Mouse (Mus musculus) large intestine, adult 2 months (tissue): ENCODE measurements around the gene Slc9a9. TPM values are rescaled to one million over a fixed set of nuclear protein-coding genes. Genes with fewer than 3 reads are reported as not detected.

ENCODE experiments used
- DNase-seq: peaks from one replicate; pipeline ENCODE4 v3.0.0-alpha.2; 2012; ENCODE audit warnings: low read depth, low spot score
- WGBS: fragments of 180-500 bp; shearing (Covaris S2); methylation state at CpG from one replicate; pipeline ENCODE4 v1.1.7; 2018; 5-methylcytosine and 5-hydroxymethylcytosine counted together
- polyA plus RNA-seq: library from polyadenylated mRNA; depleted of rRNA; stranded (reverse); fragments of >200 nt; gene quantifications from 2 replicates; pipeline ENCODE4 v1.2.3, GENCODE M21; 2012

Slc9a9 gene
- polyA plus RNA-seq, 1 experiment: 1.5 TPM

DNA sequence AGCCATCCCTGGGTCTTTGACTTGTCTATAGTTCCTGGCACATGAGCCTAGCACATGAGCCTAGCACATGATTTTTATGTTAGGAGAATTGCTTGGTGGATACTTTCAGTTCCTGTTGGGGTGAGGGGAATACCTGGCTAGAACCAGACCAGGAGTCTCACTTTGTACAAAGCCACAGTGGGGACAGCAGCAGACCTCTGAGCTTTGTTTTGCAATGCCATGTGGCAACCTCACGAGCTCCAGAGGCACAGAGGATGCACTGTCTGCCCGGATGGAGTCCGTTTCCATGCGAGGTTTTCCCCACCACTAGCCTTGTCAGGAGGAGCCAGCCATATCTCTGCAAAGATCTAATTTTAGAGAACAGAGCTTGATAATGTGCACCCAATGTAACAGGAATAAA lies 510.9 kb downstream of the Slc9a9 start:
- no peak for DNase-seq

DNA sequence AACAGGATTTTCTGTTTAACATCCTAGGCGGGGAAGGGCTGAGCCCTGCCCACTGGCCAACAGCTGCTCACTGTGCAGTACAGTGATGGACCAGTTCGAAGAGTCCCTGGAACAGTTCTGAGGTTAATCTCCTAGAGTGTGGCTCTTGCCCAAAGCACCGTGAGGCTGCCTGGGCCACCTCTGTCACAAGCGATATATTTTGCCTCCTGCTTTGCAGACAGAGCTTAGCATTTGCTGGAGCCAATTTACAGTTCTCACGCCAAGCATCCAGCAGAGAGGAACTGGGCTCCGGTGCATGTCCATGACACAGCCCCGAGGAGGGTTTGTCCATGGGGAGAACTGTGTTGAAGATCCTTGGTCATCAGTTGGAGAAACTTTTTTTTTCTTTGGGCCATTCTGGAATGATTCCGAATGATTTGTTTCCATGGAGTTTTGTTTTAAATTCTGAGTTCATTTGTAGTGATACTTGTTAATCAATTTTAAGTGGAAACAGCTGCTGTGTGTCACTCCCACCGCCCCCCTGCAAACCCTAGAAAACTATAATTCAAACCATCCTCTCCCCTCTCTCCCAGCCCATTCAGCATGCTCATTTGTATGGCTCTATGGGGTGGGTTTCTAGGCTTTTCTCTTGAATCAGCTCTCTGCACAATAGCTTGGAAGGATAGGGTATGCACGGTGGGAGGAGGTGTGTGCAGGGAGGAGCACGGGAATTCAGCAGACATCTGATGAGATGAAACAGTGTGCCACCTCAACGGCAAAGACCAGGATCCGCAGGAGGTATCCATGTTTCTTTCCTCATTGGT lies 511.7 kb downstream of the Slc9a9 start:
- no peak for DNase-seq
- 75% methylated on average over 13 of the region's 13 CpGs for WGBS

More for the DNA sequence above, 510.9 kb downstream of the Slc9a9 start:
- WGBS: 69% methylated on average over 4 of the region's 4 CpGs

DNA sequence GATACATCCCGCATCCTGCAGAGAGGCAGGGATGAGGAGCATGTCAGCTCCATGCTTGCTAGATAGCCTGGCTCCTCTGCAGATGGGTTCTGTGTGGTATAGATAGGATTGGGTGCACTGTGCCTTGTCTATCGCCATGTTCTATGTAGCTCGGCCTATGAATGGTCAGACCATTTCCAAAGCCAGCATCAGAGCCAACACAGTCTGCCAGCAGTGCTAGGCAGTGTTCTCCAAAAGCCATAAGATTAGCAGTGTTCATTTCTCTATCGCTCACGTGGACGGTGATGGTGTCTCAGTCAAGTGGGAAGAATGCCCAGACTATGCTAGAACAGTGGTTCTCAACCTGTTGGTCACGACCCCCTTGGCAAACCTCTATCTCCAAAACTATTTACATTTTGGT lies 512.6 kb downstream of the Slc9a9 start:
- 87% methylated on average over 7 of the region's 7 CpGs for WGBS
- DNase-seq: no peak

DNA sequence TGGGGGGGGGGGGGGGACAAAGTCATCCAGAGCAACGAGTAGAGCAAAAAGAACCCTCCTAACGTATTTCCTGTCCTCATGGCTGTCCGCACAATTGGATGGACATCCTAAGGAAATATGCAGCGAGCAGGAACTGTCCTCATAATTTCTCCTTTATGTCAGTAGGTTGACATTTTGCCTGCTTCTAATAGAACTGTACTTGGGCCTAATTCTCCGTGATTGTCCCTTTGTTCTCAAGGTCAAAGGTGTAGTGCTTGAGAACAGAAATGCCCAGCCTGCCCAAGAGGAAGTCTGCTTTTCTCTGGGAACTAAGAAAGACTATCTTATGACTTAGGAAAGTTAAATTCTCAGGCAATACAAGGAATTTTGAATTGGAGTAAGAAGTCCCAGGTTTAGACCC lies 514.7 kb downstream of the Slc9a9 start:
- WGBS: 68% methylated on average over 5 of the region's 5 CpGs
- DNase-seq: no peak

DNA sequence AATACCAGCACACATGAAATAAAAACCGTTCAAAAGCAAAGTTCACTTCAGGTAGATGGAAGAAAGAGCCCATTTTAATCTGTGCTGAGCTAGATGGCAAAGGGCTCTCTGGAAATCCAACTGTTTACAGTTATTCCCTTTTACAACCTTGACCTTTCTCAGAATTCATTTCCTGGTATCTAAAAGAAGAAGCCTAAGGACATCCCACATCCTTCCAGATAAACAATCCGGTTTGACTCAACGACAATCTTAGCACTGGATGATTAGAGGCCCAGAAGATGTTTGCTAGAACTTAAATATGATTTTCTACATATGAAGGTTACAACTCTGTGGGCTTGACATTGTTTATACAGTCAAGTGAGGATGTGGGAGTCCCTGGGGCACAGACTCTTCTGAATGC lies 516.1 kb downstream of the Slc9a9 start:
- WGBS: 44% methylated on average over 3 of the region's 3 CpGs

DNA sequence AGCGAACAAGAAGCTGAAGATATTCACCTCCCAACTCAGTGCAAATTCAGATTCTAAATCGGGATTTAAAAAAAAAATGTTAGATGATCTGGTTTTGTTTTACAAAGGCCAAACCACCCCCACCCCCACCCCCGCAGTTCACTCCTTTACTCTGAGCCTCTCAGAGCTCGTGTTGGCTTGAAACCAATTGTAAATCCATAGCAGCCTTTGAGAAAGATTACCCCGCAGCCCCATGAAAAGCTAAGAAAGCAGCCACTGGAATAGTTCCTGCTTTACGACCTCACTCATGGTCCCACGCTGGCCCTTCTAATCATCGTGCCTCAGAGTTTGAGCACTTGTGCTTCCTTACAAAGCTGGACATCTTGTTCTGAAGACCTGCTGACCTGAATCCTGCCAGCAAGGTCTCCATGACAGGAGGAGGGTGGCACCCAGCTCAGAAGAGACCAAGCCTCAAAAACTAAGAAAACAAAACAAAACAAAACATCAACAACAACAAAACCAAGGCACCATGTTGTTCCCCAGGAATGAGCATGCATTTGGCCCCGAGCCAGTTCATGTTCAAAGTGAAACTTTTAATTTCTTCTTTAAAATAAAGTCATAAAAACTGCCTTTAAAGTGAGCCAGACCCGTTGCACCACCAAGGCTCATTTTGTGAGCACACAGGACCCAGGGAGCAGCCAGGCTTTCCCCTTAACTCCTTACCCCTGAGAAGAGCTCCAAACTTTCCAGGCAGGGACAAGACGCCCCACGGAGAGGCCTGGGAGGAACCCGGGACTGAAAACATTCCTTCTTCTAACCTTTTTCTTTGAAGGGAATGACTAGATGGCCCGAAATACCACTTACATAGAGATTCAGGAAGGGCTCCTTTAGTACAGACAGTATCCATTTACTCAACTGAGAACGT lies 516.9 kb downstream of the Slc9a9 start:
- no peak for DNase-seq
- WGBS: 50% methylated on average over 15 of the region's 15 CpGs

More for the DNA sequence above, 516.1 kb downstream of the Slc9a9 start:
- no peak for DNase-seq

DNA sequence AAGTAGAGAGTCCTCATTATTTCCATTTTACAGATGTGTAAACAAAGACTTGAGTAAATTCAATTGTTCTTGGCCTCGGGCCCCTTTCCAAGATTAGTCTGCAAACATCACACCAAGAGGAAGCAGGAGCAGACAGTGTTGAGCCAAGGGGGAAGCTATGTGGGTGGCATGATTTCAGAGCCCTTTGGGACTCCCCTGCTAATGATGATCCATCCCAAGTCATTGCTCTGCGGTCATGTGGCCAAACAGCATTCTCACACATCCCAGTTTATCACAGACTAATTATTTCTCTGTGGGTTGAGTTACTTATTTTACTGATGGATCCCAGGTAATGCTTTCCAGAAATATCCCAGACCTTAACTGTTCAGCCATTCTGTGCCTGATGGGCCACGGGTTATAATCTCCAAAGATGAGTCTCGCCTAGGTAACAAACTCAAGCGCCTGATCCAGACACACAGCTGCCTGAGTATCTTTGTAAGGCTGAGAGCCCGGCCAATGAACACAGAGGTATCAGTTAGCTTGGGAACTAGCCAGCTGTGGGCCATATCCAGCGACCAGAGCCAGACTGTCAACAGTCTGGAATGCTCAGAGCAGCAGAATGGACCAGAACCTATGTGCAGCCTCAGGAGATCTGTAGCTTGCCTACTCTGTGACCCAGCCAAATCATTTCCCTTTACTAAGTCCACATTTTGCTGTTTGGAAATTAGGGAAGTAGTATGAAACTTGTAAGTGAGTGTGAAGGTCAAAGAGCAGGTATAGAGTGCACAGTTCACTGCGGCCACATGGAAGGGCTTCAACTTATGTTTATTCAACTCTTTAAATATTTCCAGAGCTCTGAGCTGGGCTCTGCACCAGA lies 518.9 kb downstream of the Slc9a9 start:
- 46% methylated on average over 8 of the region's 8 CpGs for WGBS
- DNase-seq: no peak

DNA sequence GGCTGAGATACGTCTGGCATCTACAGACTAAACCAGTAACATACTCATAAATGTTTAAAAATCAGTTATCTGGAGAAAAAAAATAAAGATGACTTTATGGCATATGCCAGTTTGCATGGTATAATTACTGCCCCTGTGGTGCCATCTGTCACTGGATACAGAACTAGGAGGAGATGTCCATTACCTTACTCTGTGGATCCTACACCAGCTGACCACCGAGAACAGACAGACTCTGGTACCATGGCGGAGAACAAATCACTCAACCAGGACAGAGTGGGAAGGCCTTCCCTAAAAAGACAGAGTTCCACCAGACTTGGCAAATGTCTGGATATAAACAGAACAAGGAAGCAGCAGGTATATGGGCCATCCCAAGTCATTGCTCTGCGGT lies 519.5 kb downstream of the Slc9a9 start:
- no peak for DNase-seq
- WGBS: 68% methylated on average over 4 of the region's 4 CpGs

DNA sequence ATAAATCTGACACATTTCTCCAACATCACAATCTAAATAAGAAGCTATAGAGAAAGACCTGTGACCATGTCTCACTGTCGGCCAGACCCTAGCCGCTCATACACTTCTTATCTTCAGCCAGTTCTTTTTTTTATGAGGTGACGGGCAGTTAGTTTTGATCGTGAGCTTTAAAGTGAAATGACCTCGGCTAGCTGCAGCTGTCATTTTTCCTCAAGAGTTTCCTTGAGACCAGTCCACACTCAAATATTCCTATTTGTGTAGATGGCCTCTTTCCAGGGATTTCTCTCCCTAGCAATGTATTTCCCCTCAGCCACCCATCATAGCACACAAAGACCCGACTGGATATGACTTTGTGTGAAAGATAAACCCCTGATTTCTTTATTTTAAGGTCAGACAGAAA lies 521.7 kb downstream of the Slc9a9 start:
- no peak for DNase-seq
- 49% methylated on average over 6 of the region's 6 CpGs for WGBS

DNA sequence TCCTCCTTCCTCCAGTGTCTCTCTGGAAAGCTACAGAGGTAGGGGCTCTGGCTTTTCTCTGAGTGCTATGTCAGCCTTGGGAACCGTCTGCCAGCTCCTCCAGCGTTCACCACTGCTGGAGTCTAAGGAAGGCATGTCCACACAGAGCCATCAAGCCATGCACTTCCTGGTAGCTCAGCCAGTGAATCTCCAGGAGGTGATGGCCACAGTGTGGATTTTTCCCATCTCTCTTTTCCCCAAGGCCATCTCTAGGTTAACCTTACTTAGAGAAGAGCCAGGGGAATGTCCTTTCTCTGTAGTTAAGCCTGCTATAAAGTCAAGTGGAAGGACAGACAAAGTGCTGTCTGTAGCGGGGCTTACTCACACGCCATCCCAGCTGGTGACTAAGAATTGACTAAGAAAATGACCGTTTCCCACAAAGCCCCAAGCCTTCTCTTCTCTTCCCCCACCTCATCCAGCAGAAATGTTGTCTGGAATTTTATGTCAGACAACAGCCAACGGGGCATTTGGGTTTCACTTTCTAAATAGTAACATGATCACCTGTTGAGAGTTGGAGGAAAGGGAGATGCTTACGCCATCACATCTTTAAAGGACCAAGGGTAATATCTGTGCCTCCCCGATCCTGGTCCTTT lies 523.3 kb downstream of the Slc9a9 start:
- DNase-seq: no peak
- 58% methylated on average over 8 of the region's 8 CpGs for WGBS

DNA sequence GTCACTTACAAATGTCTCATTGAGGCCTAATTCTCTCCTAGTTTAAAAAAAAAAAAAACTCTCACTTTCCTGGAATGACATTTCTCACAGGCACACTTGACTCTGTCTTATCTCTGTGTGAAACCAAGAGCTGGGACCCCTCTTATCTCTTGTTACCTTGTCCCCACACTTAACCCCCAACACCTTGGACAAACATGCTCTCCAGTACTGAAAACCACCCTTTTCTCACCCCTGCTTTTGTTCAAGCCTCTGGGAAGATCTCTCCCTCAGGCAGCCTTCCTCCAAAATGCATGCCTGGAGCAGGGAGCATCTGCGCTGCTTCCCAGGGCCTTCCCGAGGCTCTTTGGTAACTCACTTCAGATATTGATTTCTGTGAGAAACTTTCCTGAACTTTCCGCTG lies 524.0 kb downstream of the Slc9a9 start:
- 61% methylated on average over 3 of the region's 3 CpGs for WGBS
- no peak for DNase-seq

DNA sequence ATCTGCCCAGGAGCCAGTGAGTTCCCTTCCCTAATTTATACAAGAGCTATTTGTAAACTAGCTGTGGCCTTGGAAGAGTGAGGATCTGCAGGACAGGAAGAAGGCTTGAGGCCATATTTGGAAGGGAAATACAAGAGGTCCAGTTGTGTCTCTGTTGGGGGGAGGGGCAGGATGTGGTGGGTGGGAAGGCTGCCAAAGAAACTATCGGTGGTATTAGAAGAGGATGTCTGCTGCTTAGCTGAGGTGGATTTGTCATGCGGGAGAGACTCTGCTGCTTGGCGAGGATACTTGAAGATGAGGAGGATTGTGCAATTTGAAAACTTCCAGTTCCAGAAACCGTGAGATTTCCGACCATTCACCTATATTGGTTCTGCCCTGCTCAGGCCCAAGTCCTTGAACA lies 524.4 kb downstream of the Slc9a9 start:
- no peak for DNase-seq
- WGBS: 64% methylated on average over 5 of the region's 5 CpGs

DNA sequence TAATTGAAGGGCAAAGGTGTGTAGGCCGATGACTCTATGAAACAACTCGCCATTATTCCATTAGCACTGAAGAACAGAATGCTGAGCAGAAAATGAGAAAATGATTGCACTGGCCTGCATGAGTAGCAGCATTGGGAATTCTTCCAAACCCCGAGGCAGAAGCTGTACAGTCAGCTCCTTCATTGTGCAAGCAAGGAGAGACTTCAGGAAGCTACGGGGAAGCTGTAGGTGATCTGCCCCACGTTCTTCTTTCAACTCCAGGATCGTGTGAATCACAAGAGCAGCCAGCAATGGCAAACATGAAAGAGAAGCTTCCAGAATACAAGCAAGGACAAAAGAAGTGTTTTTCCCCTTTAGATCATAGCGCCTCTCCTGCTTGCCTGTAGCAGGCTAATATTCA lies 538.0 kb downstream of the Slc9a9 start:
- DNase-seq: no peak
- 78% methylated on average over 7 of the region's 7 CpGs for WGBS

DNA sequence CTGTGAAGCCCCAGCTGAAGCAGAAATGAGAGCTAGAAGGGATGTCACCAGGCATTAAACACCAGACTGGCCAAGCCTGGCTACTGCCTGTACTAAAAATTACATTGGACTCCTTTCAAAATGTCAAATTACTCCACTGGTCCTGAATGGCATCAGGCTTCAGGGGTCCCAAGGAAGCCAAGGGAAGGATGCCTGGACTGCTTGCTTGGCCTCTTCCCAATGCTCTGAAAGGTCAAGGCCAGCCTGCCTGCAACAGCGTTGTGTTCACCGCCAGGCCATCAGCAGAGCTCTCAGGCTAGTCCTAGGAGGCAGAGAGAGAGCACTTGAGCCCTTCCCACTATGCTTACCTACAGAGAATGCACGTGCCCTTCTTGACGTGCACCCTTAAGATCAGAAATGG lies 539.0 kb downstream of the Slc9a9 start:
- no peak for DNase-seq
- 80% methylated on average over 4 of the region's 4 CpGs for WGBS

DNA sequence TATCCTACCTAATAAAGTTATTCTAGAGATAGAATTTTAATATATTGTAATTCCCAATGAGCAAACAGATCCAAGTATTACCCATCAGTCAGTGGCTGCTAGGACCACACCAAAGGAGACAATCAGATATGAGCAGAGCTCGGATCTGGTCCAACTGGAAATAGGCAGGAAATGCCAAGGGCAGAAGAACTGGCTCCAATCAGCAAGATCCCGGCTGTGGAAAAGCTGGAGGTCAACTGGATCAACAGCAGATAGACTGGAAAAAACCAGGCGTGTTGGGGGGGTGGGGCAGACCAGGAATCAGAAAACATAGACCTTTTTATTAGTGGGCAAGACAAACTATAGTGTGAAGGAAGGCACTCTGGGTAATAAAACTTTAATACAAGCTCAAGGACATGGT lies 550.3 kb downstream of the Slc9a9 start:
- 40% methylated on average over 3 of the region's 3 CpGs for WGBS
- no peak for DNase-seq

DNA sequence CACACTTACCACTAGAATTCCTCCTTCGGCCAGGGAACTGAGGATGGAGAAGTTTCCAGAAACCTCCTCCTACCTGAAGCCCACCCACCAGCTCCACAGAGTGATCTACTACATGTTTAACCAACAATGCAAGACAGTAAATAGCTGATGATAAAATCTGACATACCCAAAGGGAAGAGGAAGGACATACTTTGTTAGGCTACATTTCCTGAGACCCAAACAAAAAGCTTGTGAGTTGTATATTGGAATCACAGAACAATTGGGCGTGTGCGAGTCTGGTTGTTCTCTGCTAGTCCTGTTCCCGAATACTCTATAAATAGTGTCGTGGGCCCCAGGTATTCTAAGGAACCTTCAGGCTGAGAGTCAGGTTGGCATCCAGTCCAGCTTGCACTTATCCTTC lies 551.6 kb downstream of the Slc9a9 start:
- 78% methylated on average over 5 of the region's 5 CpGs for whole genome bisulfite sequencing
- no peak for DNase-seq

DNA sequence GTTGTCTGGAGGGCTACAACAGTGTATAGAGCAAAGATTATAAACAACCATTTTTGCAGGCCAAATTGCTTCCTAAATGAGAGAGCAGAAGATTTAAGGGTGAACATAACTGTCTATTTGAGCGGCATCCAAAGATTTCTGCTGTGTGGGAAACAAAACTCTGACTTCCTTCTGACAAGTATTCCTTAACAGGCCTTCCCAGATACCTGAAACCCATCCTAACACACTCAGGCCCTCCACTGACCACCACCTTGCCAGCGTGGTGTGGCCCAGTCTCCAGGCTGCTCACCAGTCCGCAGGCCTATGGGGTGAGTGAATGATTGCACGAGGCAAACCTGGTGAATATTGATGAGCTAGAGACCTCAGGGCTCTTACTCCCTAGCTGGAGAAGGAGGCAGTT lies 557.3 kb downstream of the Slc9a9 start:
- DNase-seq: no peak
- WGBS: 79% methylated on average over 4 of the region's 4 CpGs

DNA sequence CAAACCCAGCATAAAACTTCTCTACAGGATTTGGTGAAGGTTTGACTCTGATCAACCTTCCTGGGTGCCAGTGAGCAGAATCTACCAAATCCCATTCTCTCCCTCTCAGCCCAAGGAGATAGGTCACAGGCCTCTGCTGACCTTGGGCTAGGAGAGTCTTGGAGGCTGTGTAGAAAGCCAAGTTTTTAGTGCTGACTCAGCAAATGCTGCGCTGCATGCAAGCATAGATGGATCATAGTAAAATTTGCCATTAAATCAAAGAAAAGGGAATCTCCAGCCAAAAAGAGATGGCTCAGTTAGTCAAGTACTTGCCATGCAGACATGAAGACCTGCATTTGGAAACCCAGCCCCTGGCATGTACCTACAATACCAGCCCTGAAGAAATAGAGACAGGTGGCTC lies 558.4 kb downstream of the Slc9a9 start:
- DNase-seq: no peak
- 95% methylated on average over 1 of the region's 1 CpGs for WGBS

DNA sequence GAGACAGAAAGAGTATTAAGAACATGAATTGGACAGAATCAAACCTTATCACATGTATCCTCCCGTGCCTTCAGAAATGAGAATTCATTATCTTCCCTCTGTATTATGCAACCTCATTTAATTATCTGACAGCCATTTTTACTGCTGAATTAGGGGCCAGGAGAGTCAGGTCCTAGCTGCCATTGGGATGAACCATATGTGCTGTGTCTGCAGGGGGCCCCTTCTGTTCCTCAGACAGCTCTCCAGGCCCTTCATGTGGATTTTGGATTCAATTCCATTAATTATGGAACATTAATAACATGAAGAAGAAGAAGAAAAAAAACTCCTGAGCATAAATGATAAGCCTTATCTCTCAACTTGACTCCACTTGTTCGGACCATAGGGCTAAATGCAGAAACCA lies 559.4 kb downstream of the Slc9a9 start:
- 85% methylated on average over 2 of the region's 2 CpGs for WGBS
- no peak for DNase-seq

DNA sequence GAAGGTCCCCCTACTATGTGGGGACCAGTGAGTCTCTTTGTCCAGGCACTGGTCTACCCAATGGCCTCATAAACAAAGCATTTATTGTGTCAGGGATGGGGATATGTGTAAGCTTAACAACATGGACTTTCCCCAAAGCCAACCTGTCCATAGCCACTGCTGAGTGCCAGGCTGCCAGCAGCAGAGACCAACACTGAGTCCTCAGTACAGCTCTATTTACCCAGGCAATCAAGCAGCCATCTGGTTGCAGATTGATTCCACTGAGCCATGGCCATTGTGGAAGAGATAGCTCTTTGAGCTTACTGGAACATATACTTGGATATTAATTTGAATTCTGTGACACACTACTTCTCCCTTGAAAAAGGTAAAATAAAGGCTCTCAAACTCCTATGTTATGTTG lies 570.2 kb downstream of the Slc9a9 start:
- DNase-seq: no peak
